Mouse (Mus musculus): Measurements from ENCODE around the gene Esyt2.
"Not testable (repeated sequence)": the region's sequence is repeated elsewhere in the genome, so short reads cannot be mapped to it uniquely, and the experiment has no call there.

The Esyt2 gene

DNA sequence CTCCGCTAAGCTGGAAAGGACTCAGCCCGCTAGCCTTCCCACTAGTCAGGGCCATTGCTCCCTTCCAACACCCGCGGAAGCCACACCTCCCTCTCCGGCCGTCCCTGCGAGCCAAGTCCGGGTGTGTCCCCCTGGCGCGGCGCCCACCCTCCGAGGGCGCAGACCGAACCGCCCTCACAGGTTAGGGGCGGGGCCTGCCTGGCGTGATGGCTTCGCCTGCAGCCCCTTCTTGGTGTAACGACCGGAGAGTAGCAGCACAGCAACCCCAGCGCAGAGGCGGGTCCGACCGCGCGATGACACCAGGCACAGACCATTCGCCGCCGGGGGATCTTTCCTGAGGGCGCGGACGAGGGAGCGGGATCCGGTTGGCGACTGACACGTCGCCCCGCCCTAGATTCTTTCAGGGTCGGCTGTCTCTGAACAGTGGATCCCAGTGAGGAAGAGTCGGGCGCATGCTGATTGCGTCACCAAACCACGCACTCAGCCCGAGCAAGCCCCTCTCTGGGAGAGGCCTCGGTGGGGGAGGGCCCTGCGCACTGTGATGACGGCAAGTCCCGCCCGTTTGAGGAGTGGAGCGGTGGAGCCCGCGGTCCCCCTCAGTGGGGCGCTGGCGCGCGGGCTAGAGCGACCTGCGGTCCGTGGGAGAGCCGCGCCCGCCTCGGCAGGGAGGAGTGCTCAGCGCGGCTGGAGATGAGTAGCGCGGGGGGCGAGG, at the start of gene Esyt2:
Gene Esyt2, plus strand, starts transcription at position 544 of the 712 bp plus-strand sequence.
- DNase-seq (ENCODE audit: low read depth, low spot score), result peak; percentile 99

DNA sequence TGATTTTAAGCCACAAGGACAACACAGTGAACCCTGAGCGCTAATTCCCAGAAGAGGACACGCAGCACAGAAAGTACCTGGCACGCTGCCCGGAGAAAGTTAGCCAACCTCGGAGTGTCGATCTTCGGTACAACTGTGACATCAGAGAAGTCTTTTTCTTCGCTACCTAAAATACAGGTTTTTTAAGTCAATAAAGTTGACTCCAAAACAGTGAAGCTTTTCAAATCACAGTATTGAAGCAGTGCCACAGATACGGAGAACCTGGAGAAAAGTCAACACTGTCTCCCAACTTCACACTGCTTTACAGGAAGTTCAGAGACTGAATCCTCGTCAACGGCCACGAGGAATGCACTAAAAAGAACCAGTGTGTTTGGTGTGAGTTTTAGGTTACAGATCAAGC, 49.4 kb upstream of the Esyt2 start:
- peak; percentile 66 for DNase-seq (ENCODE audit: low read depth, low spot score)

DNA sequence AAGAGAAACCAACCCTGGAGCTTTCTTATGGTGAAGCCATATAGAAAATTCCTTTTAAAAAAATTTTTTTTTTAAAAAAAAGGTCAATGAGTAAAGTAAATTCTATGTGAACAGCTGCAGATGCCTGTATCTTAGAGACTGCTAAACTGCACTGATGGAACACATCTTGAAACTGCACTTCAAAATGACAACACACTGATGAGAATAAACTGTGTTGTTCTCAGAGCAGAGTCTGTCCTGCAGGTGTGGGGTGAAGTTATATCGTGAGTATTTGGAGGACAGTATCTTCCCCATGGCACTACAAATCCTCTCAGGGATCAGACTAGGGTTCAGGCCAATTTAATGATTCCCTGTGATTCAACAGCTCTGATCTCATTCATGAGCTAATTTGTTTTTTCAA, 48.9 kb upstream of the Esyt2 start:
- DNase-seq (ENCODE audit: low read depth, low spot score), result no peak

DNA sequence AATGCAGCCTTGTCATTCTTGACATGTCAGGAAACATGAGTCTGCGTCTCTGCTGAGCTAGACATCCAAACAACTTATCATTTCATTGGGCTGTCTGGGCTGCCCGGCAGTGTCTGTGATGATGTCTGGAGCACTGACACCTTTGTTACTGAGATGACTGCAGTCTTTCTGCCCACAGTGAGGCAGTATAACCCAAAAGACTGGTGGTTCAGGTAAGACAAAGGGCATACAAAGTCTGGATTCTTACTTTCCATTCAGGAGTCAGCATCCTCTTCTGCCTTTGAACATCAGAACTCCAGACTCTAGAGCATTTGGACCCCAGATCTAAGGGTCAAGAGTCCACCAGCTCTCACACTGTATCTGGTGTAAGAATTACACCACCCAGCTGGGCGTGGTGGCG, 45.6 kb upstream of the Esyt2 start:
- DNase-seq (ENCODE audit: low read depth, low spot score), result peak; percentile 29

DNA sequence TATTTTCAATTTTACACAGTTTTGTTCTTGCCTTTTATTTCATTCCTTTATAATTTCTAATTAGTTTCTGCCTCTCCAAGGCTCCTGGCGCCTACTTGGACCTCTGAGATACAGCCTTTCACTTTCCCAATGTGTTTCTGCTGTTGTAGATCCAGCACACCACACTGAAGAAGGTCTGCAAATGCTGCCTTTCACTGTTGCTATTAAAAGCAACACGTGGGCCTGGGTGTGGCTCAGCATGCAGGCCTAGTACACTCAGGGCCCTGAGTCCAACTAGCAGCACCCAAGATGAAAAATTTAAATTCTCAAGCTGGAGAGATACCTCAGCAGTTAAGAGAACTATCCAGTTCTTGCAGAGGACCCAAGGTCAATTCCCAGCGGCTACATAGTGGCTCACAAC, 44.3 kb upstream of the Esyt2 start:
- DNase-seq (ENCODE audit: low read depth, low spot score), result no peak

DNA sequence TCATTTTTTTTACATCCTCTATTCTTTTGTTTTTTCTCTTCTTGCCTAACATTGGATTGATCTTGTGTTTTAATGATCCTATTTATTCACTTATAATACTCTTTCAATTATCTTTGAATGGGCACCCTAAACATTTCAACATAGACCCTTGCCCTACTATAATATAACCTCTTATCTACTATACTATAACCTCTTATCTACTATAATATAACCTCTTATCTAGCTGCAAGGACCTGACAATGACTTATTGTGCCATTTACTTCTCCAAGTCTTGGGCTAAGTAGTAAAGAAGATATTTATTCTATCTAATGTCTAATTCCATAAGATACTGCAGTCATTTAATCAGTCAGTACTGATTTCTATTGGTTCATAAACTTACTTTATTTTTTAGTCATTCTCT, 42.6 kb upstream of the Esyt2 start:
- DNase-seq (ENCODE audit: low read depth, low spot score), result no peak

DNA sequence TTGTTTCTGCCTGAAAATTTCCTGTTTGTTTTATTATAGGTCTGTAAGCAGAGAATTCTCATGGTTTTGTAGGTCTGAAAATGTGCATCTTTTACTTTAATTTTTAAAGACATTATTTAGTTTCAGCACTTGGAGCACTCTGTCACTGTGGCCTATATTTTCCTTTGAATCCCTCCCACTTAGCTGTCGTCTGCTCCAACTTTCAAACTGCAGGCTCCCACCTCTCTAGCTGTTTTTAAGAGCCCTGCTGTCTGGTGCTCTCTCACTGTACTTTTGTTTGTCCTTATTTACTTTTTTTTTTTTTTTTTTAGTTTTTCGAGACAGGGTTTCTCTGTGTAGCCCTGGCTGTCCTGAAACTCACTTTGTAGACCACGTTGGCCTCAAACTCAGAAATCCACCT, 42.2 kb upstream of the Esyt2 start:
- DNase-seq (ENCODE audit: low read depth, low spot score), result no peak

DNA sequence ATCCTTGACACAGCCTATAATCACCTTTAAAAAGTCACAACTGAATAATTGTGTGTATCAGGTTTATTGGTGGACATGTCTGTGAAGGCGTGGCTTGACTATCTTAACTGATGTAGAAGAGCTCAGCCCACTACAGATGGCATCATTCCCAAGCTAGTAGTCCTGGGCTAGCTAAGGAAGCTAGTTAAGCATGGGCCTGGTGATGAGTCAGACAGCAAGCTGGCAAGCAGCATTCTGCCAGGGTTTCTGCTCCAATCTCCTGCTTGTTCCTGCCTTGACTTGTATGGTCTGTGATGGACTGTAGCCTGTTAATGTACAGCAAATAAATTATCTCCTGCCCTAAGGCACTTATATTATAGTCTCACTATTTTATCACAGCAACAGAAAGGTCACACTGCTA, 36.4 kb upstream of the Esyt2 start:
- DNase-seq (ENCODE audit: low read depth, low spot score), result peak; percentile 88

DNA sequence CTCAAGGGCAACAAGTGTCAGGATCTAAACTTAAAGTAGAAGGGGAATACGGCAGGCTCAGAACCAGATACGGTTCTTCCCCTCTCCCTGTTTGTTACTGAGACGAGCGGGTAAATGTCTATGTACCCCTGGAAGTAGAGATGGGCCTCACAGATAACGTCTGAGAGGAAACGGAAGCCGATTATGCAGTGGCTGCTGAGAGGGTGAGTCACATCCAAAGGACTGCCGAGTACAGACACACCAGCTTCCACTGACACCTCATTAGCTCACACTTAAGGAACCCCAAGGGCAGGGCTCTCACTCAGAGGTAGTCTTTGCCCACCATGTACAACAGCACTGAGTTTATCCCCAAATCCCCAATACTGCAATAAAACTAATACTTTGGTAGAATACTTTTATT, 26.3 kb upstream of the Esyt2 start:
- DNase-seq (ENCODE audit: low read depth, low spot score), result peak; percentile 26

DNA sequence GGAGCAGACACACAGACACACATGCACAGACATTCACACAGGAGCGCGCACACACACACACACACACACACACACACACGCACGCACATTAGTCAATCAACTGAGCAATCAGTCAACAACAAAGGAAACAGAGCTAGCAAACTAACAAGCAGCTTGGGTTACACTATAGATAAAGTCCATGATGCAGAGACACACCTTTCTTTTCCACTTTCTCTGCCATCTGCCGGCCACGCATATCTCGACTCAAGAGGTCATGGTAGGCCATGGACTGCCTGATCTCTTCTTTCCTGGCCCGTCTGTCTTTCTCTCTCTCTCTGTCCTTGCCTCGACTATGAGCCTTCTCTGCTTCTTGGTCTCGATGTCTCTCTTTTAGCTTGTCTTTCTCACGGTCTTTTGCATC, 25.4 kb upstream of the Esyt2 start:
- DNase-seq (ENCODE audit: low read depth, low spot score), result no peak

DNA sequence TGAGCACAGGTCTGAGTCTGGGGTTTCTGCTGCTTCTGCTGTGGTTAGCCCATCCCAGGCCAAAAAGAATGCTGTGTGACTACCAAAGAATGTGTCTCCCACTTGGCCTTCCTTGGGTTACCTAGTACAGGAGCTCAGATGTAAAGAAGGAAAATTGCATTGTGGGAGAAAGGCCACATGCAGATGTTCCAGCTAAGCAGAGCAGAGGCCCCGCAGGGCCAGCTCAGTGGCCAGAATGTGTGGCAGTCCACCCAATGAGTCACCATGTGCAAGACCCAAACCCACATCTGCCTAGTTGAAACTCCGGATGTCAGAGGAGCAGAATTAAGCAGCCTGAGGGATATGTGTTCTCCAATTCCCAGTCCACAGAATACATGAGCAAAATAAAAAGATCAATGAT, 22.7 kb upstream of the Esyt2 start:
- peak; percentile 86 for DNase-seq (ENCODE audit: low read depth, low spot score)

DNA sequence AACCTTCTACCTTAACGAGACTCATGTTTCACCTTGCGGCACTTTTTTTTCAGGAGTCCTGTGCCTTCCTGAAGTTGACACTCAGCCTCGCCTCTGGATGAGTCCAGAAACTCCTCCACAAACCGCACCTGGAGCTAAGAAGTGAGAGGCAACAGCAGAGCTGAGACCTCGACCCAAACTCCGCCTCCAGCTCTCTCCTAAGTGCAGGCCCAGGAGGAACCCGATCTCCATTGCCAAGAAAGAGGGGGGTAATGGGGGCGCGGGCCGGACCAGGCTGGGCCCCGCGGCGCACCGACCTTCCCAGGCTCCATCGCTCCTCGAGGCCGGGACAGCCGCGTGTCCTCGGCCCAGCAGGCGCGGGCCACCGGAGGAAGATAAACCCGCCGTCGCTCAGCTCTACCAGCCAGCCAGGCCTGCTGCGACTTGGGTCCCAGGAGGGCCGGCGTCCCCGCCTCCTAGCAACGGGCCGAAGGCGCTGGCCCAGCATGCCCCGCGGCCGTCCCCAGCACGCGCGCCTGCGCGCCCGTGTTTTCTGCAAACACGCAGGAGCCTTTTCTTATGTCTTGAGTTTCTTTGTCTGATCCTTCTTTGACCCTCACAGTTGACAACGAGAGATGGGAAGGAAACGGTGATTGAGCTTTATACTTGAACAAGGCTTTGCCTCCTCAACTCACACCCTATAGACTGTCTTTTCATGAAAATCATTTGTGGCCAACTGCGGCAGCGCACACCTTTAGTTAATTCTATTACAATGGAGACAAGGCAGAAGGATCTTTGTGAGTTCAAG, 18.2 kb upstream of the Esyt2 start, which contains the start of gene Wdr60:
Gene Wdr60, minus strand, starts transcription at position 468 of the 787 bp plus-strand sequence.
- DNase-seq (ENCODE audit: low read depth, low spot score), result peak; percentile 78

DNA sequence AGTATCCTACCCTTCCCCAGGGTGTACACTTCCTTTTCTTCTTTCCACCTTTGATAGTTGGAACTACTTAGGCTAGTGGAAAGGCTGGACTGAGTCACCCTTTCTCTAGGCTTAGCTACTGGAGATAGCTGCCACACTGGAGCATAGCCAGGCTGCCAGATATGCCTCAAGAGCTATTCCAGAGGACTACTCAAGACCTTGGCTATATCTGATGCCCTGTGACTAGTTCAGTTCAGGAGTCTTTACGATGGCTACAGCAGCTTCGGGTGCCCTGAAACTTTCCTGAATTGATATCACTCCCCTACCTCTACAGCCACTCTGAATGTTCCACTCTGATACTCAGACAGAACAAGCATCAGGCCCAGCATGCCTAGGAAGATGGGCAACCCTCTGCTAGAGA, 16.2 kb upstream of the Esyt2 start:
- peak; percentile 61 for DNase-seq (ENCODE audit: low read depth, low spot score)

DNA sequence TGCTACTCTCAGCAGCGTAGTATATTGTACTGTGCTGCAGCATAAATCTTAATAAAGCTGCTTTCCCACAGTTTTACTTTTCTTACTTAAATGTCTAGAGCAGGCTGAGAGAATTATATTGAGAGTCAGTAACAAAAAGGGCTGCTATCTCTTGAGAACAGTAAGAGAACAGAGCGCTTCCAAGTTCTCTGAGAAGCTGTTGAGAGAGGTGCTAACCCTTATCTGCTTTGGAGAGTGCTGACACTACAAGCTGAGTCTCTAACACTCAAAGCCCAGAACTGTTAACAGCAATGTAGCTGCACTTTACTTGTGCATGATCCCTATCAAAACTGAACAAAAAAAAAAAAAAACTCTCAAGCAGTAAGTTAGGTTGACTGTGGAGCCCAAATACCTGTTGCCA, 15.7 kb upstream of the Esyt2 start:
- no peak for DNase-seq (ENCODE audit: low read depth, low spot score)

DNA sequence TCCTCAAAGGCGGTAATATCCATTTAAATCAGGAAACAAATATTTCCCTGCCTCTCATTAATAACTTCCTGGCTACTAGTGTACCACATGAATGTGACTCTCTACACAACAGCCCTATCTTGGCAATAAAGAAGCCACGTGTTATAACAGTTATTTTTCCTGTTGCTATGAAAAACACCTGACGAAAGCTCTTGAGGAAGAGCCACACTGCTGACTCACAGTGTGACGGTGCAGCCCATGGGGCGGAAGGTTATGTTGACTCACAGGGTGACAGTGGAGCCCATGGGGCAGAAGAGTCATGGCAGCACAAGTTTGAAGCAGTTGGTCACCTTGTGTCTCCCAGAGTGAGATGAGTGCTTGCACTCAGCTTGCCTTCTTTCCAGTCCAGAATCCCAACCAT, 11.5 kb upstream of the Esyt2 start:
- DNase-seq (ENCODE audit: low read depth, low spot score), result peak; percentile 72

DNA sequence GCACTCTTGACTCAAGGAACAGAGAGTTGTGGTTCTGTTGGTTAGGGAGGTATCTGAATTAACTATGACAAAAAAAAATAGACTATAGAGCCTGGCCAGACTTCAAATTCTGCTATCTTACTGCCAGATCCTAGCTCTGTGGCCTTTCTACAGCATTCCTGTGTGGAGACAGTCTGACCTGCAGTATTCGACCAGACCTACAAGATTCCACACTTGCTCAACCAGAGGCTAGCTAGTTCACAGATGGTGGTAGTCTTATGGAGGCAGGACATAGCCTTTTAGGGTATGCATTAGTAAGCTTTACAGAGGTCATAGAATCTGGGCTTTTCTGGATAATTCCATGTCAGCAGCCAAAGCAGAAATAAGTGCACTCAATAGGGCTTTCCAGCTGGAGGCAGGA, 10.5 kb upstream of the Esyt2 start:
- DNase-seq (ENCODE audit: low read depth, low spot score), result peak; percentile 64

DNA sequence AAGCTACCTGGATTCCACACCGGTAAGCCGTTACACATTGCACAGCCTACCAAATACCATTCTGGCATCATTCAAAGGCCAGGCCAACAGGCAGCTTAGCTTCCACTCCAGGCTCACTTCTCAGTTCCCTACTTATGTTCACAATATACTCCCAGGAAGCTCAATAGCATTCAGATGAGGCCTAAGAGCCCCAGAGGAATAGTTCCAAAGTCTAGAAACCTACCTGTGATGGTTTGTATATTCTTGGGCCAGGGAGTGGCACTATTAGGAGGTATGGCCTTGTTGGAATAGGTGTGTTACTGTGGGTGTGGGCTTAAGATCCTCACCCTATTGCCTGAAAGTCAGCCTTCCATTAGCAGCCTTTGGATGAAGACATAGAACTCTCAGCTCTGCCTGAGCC, 9.9 kb upstream of the Esyt2 start:
- no peak for DNase-seq (ENCODE audit: low read depth, low spot score)

DNA sequence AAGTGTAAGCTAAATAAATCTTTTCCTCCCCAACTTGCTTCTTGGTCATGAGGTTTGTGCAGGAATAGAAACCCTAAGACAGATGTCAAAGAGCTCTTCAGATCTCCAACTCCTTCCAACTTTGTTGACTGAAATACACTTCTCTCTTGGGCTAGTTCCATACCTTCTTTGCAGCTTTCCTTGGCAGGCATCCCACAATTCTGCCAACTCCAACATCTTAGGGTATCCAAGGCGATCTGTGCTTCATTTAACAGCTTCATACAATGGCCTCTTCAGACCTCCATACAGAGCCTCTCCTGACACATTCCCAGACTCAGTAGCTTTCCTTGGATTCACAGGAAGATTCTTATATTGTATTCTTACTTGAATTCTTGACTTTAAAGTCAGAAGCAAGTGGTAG, 7.3 kb upstream of the Esyt2 start:
- DNase-seq (ENCODE audit: low read depth, low spot score), result no peak

DNA sequence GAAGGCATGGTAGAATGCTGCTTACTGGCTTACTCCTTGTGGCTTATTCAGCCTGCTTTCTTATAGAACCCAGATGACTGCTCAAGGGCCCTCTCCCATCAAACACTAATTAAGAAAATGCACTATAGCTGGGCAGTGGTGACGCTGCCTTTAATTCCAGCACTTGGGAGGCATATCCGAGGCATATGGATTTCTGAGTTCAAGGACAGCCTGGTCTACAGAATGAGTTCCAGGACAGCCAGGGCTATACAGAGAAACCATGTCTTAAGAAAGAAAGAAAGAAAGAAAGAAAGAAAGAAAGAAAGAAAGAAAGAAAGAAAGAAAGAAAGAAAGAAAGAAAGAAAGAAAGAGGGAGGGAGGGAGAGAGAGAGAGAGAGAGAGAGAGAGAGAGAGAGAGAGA, 5.9 kb upstream of the Esyt2 start, which contains the start of gene Gm11027:
Gene Gm11027, plus strand, starts transcription at position 301 of the 400 bp plus-strand sequence.
- DNase-seq (ENCODE audit: low read depth, low spot score), result not testable (repeated sequence)

DNA sequence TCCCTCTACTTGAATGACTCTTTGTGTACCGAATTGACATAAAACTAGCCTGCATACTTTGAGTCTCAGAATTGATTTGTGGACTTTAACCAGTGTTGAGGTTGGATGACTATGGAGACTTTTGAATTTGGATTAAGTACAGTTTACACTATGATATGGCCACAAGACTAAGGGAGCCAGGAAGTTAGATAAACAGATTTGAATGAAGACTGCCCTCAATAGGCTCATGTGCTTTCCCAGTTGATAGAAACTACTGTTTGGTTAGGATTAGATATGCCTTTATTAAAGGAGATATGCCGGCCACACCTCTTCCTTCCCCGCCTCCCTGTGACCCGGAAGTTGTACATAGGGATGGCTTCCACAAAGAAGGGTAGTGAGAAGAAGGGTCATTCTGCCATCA, 5.4 kb upstream of the Esyt2 start:
- DNase-seq (ENCODE audit: low read depth, low spot score), result no peak

DNA sequence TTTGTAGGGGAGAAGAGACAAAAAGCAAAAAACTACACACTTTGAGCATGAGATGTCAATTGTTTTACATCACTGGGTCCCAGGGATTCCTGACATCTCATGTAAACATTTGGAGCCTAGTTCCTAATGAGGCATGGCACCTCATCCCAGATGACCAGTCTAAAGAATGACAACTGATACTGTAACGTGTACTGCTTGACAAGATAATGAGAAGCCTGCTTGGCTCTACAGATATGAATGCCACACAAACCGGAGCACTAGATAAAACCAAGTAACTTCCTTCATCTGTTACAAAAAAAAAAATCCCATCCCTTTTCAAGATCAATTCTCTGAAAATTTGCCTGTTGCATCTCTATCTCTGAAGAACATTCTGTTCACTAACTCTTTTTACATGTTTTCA, 4.0 kb upstream of the Esyt2 start:
- DNase-seq (ENCODE audit: low read depth, low spot score), result no peak

DNA sequence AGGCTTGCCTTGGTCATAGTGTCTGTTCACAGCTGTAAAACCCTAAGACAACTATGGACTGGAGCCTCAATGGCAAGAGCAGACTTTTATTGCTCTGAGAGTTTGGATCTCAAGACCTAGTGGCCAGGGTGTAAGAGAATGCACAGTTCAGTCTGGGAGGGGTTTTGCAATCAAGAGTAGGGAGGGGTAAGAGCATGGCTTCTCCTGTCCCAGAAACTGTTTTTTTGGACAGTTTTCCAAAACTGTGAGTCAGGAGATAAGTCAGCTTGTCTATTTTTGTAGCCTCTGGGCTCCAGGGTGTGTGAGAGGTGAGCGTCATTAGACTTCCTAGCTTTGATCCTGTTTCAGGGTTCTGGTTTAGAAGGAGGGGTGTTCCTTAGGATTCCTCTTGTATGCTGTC, 2.5 kb upstream of the Esyt2 start:
- peak; percentile 80 for DNase-seq (ENCODE audit: low read depth, low spot score)

DNA sequence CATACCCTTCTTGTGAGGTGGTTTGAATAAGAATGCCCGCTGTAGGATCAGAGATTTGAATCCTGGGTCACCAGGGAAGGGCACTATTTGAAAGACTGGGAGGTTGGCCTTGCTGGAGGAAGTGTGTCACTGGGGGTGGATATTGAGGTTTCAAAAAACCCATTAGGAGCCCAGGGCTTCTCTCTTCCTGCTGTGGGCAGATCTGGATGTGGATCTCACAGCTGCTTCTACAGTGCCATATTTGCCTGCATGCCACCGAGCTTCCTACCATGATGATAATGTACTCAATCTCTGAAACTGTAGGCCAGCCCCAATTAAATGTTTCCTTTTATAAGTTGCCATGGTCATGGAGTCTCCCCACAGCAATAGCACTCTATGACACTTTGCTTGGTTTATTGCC, 1.8 kb upstream of the Esyt2 start:
- peak; percentile 37 for DNase-seq (ENCODE audit: low read depth, low spot score)

All from 3T3-L1 (cell line).